Mouse (Mus musculus): ENCODE data around the gene Col6a1.

DNA sequence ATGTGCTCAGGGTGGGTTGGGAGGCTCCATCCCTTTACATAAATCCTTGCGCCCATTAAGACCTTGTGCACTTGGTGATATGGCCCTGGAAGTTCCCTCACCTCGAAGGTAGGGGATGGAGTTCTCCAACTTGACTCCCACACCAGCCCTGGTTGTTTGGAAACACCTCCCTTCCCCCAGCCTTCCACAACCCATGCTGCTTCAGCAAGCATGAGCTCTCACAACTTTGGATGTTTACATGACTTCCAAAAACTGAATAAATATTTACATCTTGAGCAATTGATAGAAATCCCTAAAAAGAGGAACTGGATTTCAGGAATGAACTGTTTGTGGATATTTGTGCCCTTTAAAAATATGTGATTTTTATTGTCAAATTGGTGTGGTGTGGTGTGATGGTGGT is 50.7 kb downstream of the Col6a1 start:
- TF ChIP-seq POLR2A (IDR thresholded peaks at IDR 0.05; ENCODE audit: control insufficient read depth, low read depth, low read length) (no peak), CTCF (IDR thresholded peaks at IDR 0.05; ENCODE audit: control insufficient read depth, insufficient read depth, insufficient replicate concordance, low read depth, low read length) (no peak)
